20 mouse cellular contexts compared by ENCODE assay signal in the genomic region with DNA sequence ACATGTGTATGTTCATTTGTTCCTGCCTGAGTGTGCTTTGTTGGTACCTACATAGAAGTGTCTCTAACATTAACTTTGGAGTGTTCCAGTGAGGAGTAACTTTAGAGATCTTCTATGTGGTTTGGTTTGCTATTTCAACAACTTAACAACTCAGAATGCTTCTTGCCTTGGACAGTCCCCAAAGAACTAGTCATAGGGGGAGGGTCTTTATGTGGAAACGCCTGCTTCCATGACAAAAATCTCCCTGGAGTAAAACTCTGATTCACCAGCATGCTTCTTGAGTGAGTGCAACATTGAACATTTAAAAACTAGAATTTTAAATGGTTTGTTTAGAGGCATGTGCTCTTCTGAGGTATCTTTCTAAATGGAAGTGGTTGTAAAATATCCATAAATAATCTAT.
"Had no signal": no experiment of that assay in that cellular context is flagged by ENCODE, and none has a peak within 500 bp of the region (broad histone marks: within the 10 kb centered on the region; RNA-seq: fewer than 3 reads in every experiment).

No protein-coding gene starts in this region.

- ATAC-seq: liver, postnatal 0 days had no signal

- H3K4me2 ChIP-seq: kidney, embryonic 15.5 days; limb, embryonic 12.5 days; limb, embryonic 15.5 days; liver, embryonic 11.5 days; lung, embryonic 15.5 days; midbrain, embryonic 11.5 days had no signal

- H3K36me3 ChIP-seq: kidney, embryonic 15.5 days; limb, embryonic 12.5 days; limb, embryonic 15.5 days; lung, embryonic 15.5 days had no signal

- H3K4me3 ChIP-seq: kidney, embryonic 15.5 days; limb, embryonic 12.5 days; limb, embryonic 15.5 days; lung, embryonic 15.5 days had no signal

- H3K9me3 ChIP-seq: kidney, embryonic 15.5 days; limb, embryonic 12.5 days; limb, embryonic 15.5 days; lung, embryonic 15.5 days had no signal

- H3K27ac ChIP-seq: kidney, embryonic 15.5 days; limb, embryonic 12.5 days; limb, embryonic 15.5 days; liver, embryonic 14.5 days; lung, embryonic 15.5 days had no signal

- H3K4me1 ChIP-seq: kidney, embryonic 15.5 days; limb, embryonic 12.5 days; limb, embryonic 15.5 days; lung, embryonic 15.5 days had no signal

- H3K9ac ChIP-seq: kidney, embryonic 15.5 days; limb, embryonic 12.5 days; limb, embryonic 15.5 days; liver, embryonic 14.5 days; liver, postnatal 0 days; lung, embryonic 15.5 days had no signal

- DNase-seq: kidney, postnatal 14 days; kidney, postnatal 4 days; left cerebral cortex, postnatal 4 days; liver, postnatal 0 days; lung, postnatal 10 days; lung, postnatal 36 days; midbrain, embryonic 14.5 days; right cerebral cortex, adult 18-20 months; right cerebral cortex, postnatal 14 days; right cerebral cortex, postnatal 4 days; thymus, adult 2 months; thymus, postnatal 14 days; thymus, postnatal 4 days had no signal
